Mouse (Mus musculus) olfactory bulb, adult 2 months (tissue): ENCODE results near the gene Kcnip3.

Source experiments
- CTCF ChIP-seq: fragments of 200-500 bp; IDR thresholded peaks from 2 replicates; pipeline ENCODE4 v1.5.1; 2012; ENCODE audit warnings: low read depth, mild to moderate bottlenecking, low read length, moderate library complexity; ENCODE audit not compliant: insufficient read depth
- POLR2A ChIP-seq: fragments of 200-500 bp; IDR thresholded peaks from 2 replicates; pipeline ENCODE4 v1.6.1; 2012; ENCODE audit warnings: mild to moderate bottlenecking, low read depth, low read length, moderate library complexity; ENCODE audit not compliant: insufficient read depth

DNA sequence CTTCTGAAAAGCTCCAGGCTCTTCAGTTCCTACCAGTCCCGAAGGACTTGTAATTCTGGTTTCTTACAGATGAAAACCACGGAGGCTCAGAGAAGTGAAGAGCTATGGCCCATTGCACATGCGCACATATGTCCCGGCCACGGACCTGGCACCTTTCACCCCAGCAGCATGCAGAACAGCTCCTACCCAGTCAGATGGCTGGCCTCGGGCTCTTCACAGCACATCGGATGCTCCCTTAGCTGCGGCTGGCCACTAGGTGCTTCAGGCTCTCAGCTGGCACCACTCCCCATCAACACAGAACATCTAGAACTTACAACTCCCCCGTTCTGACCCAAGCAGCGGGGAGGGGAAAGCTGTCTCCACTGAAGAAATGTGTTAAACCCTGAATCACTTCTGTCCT lies 42.1 kb downstream of the Kcnip3 start:
- TF ChIP-seq CTCF (no peak), POLR2A (no peak)
